Mouse (Mus musculus) urinary bladder, postnatal 25 days (tissue): ENCODE data around the gene Ncoa7.
"Not testable (repeated sequence)": the region's sequence is repeated elsewhere in the genome, so short reads cannot be mapped to it uniquely, and the experiment has no call there.

Experiments used
- DNase-seq: peaks from one replicate; pipeline ENCODE4 v3.0.0; 2022; ENCODE audit warnings: low spot score

Gene Ncoa7

DNA sequence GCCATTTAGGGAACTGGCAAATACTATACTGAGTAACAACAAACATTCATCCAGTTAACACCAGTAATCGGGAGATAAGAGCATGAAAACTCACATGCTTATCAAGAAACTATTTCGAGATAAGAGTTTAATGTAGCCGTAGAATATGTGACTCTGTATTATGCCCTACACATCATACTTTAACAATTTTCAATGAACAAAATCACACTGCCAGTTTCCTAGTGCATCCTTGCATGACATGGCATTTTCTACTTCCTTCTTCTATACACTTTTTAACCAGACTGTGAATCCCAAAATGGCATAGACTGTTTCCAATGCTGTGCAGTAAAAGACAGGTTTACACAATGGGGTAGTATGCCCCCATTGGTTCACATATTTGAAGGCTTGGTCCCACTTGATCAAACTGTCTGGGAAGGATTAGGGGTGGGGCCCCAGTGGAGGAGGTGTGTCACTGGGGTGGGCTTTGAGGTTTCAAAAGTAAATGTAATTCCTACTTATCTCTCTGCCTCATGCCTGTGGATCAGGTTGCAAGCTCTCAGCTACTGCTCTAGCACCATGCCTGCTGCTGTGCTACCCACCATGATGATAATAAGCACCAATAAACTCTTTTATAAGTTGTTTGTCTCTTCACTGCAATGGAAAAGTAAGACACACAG, 15.3 kb downstream of the Ncoa7 start:
- no peak for DNase-seq

GRCm38 (mm10) chr10:30786103-30786754, 16.9 kb downstream of the Ncoa7 start:
- no peak for DNase-seq

- DNase-seq, result not testable (repeated sequence)
These were observed 22.2 kb downstream of the Ncoa7 start for GRCm38 (mm10) chr10:30780921-30781320.

DNA sequence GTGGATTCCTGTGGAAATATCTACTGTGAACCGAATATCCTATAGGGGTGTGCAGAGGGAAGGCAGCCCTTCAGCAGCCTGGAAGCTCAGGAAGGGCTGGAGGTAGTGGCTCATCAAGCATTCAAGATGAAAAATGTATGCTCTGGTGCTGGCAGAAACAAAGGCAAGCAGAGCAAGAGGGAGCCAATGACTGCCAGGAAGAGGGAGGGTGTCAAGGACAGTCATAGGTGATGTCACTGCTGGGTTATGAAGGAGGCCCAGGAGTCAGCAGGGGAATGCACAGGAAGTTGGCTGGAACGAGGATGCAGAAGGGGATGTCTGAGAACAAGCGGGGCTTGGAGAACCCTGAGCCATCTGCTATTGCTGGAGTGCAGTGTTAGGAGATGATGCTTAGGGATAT, 24.9 kb downstream of the Ncoa7 start:
- no peak for DNase-seq

DNA sequence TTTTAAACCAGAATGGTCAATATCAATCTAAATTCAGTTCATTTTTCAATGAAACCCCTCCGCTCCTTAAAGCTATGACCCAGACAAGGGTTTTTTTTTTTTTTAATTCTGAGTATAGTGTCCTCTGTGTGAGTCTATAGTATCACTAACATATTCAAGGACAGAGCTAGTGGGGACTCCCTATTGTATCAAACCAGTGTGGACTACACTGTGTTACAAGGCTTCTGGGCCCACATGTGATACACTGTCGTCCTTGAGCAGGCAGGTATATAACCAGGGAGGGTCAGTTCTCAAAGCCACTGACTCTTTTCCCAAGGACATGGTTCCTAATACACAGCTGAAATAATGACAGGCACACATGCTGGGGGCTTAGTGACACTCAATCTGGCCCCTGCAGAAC, 27.1 kb downstream of the Ncoa7 start:
- DNase-seq, result no peak

DNA sequence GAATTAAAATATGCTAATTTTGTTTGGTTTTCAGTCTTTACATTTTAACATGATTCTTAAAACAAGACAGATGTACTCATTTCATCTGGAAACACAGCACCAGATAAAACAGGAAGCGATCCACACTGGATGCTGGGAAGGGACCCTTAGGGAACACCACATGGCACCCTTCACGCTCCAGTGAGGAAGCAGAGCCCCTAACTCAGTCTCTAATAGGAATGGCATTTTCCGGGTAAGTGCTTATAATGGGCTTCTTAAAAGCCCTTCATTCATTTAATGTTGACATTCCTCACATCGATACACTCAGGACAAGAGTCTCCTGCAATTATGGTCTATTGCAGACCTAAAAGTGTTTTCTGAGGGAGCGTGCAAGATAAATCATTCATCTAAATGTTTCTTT, 27.6 kb downstream of the Ncoa7 start:
- no peak for DNase-seq

DNA sequence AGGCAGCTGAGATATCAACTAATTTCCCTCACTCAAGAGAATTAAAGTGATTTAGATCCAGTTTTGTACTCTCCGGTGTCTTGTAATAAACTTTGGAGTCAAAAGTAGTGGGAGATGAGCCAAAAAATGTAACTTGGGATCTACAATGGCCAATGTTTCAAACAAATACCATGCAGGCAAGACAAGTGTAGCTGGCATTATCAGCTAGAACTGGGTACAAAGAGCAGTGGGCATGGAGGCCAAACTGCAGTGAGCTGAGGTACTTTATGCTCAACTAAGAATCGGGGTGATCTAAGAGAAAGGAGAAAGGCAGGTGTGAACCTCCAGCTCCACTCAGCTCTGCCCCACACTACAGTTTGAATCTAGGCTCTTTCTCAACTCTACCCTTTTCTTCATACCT, 28.7 kb downstream of the Ncoa7 start:
- no peak for DNase-seq

GRCm38 (mm10) chr10:30773181-30773580, 29.9 kb downstream of the Ncoa7 start:
- DNase-seq, result no peak

DNA sequence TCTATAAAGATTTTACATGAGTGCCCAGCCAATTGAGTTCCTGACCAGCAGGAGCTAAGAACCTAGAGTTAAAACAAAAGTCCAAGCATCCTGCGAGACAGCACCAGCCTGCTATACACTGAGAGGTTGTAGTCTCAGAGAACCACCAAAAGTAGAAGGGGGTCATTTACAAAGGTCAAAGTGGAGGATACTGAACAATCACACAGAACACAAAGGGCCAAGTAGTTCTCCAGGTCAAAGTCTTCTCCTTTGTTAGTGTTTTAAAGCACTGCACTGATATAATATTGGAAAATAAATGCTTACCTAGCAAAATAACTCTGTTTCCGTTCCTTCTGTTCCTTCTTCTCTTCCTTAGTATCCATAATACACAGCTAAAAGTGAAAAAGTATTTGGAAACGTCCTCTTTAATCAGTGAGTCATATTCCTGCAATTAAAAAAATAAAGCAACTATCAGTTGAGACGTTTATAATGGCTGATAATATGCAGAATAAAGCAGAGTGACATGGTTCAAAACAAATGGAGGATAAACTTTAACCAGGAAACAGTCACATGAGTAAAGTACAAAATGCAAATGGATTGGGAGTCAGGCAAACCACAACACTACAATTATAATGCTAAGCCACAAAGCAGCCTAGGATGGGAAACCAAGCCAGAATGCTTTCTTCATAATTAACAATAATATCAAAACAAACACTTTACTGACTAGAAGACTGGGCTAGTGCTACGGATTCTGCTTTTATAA, 31.5 kb downstream of the Ncoa7 start:
- no peak for DNase-seq

DNA sequence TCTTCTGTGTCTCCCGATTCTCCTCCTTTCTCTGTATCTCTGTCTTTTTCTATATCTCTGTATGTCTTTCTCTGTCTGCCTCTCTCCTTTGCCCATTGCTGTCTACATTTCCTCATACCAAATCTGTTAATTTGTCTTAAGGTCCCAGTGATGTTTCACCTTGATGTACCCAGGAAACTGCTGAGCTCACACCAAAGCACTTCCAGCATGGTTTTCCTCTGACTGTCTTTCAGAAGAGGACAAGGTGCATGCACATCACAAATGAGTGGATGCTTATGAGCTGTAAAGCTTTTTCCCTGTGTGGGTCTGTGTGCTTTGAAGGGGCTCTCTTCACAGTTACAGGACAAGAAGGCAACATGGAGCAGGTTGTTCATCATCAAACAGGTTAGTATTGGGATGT, 34.3 kb downstream of the Ncoa7 start:
- no peak for DNase-seq

DNA sequence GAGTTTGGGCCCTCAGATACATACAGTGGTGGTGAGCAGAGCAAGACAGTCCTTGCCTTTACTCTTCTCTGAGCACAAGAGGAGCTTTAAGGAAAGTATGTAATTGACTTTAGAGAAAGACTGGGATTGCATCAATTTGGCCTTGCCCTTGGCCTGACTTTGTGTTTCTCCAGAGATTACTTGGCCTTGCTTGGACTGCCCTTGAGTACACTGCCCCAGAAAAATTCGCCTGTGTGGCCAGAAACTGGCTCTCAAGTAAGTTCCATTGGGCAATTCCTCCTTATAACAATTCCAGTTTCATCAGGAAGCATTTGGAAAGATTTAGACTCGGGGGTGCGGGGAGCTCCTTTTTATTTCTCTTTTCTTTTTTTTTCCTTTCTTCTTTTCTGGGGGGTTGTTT, 34.9 kb downstream of the Ncoa7 start:
- no peak for DNase-seq

GRCm38 (mm10) chr10:30763179-30763770, 39.9 kb downstream of the Ncoa7 start:
- DNase-seq, result no peak

- no peak for DNase-seq
These were observed 40.7 kb downstream of the Ncoa7 start for GRCm38 (mm10) chr10:30762284-30762964.

- no peak for DNase-seq
These were observed 43.6 kb downstream of the Ncoa7 start for GRCm38 (mm10) chr10:30759360-30760147.

GRCm38 (mm10) chr10:30756064-30756463, 47.1 kb downstream of the Ncoa7 start:
- DNase-seq, result no peak

GRCm38 (mm10) chr10:30754825-30755457, 48.2 kb downstream of the Ncoa7 start:
- DNase-seq, result no peak

DNA sequence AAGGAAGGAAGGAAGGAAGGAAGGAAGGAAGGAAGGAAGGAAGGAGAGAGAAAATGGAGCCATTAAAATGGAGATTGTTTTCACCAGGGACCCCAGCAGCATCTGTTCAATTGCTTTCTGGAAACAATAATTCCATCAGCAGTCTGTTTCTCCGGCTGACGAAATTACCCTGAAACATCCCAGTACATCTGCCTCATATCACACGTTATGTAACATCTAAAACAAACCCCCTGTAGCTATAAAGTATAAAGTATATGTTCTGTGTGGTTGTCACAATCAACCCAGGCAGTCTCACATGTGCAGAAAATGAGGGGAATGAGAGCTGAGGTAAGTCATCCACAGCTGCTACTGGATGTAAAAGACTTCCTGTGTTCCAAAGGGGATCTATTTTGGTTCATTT, 49.0 kb downstream of the Ncoa7 start:
- no peak for DNase-seq

GRCm38 (mm10) chr10:30752485-30752884, 50.6 kb downstream of the Ncoa7 start:
- DNase-seq, result no peak

GRCm38 (mm10) chr10:30751586-30751985, 51.5 kb downstream of the Ncoa7 start:
- DNase-seq, result no peak

DNA sequence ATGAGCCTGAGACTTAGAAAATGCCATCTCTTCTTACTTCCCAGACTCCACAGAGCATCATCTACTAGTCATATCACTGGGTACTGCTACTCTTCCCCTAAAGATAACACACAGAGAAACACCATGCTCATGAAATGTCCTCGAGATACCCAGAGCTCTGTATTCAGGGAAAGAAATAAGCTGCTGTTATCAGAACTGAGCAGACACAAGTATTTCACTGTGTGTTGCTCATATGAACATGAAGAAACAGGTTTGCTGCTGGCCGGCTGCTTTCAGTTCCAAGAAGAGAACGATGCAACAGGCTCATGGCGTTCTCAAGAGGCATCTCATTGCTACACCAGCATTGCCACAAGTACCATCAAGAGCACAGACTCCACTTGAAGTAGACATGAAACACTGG, 53.3 kb downstream of the Ncoa7 start:
- DNase-seq, result no peak
